Mouse (Mus musculus): Measurements from ENCODE around the gene Actn1. TPM values are rescaled to one million over a fixed set of nuclear protein-coding genes. Genes with fewer than 3 reads are reported as not detected.

The Actn1 gene
- polyA plus RNA-seq (2015; fragmentation: Illumina TruSeq; extraction: RNeasy Lipid Tissue Mini Kit (QIAGEN cat#74804); ENCODE audit: insufficient read depth, low replicate concordance), result 131 TPM

DNA sequence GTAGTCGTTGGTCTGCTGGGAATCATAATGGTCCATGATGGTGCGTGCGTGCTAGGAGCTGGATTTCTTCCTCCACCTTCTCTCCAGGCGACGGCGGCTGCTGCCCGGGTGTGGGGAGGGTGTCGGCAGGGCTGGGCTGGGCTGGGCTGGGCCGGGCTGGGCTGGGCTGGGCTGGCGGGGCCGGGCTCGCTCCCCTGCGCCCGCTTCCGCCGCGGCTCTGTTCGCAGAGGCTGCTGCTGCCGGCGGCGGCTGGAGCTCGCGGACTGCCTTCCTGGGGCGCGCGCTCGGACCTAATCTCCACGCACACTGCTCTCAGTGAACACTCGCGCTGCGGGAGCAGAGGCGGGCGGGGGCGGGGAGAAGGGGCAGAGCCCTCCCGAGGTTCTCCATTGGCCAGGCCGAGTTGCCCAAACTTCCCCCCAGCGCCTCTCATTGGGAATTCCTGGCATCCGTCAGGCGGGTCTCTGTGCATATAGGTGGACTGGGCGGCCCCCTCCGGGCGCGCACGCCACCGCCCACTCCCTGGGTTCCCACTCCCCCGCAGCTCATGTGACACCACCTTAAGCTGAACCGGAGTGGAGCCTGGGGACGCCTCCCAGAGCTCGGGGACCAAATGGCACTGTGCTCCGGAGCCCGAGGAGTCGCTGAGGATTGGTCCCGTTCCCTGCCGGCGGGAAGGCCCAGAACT lies at the start of gene Actn1:
Gene Actn1 (minus strand): TSS at position 316 of the 688 bp plus-strand sequence.

Other genes starting within 250 kb of the Actn1 start
- gene Zfp36l1, start 147.4 kb downstream of the Actn1 start, polyA plus RNA-seq (2015; fragmentation: Illumina TruSeq; extraction: RNeasy Lipid Tissue Mini Kit (QIAGEN cat#74804); ENCODE audit: insufficient read depth, low replicate concordance), result 233 TPM
- 23.7 TPM for gene Dcaf5, start 176.2 kb upstream of the Actn1 start, polyA plus RNA-seq (2015; fragmentation: Illumina TruSeq; extraction: RNeasy Lipid Tissue Mini Kit (QIAGEN cat#74804); ENCODE audit: insufficient read depth, low replicate concordance)
- 47.0 TPM for gene Exd2, start 202.7 kb upstream of the Actn1 start, polyA plus RNA-seq (2015; fragmentation: Illumina TruSeq; extraction: RNeasy Lipid Tissue Mini Kit (QIAGEN cat#74804); ENCODE audit: insufficient read depth, low replicate concordance)

All from spleen, adult 10 weeks (tissue).